Mouse (Mus musculus) liver, embryonic 13.5 days (tissue): ENCODE data around the gene Sh2d7. TPM values are rescaled to one million over a fixed set of nuclear protein-coding genes. Genes with fewer than 3 reads are reported as not detected.

ENCODE experiments used
- ATAC-seq: fragments of 200-750 bp; cut with Nextera tagmentation; 2 replicates; pipeline ENCODE4 v1.8.0; 2017; ENCODE audit warnings: low read depth, mild to moderate bottlenecking, moderate number of reproducible peaks, moderate library complexity
- DNase-seq: peaks from one replicate; pipeline ENCODE4 v3.0.0; 2022
- H3K27ac ChIP-seq: fragments of 300-500 bp; sonication (generic); 2 replicates; pipeline ENCODE4 v1.5.1; 2015; ENCODE audit warnings: moderate library complexity, mild to moderate bottlenecking, inconsistent platforms
- H3K27me3 ChIP-seq: fragments of 300-500 bp; sonication (generic); 2 replicates; pipeline ENCODE4 v1.6.1; 2015; ENCODE audit warnings: mild to moderate bottlenecking, inconsistent platforms
- H3K36me3 ChIP-seq: fragments of 300-500 bp; sonication (generic); 2 replicates; pipeline ENCODE4 v1.6.1; 2015; ENCODE audit warnings: mild to moderate bottlenecking, inconsistent platforms
- H3K4me1 ChIP-seq: fragments of 300-500 bp; sonication (generic); replicated peaks from 2 replicates; pipeline ENCODE4 v1.6.1; 2015; ENCODE audit warnings: inconsistent platforms
- H3K4me2 ChIP-seq: fragments of 300-500 bp; sonication (generic); 2 replicates; pipeline ENCODE4 v1.6.1; 2015; ENCODE audit warnings: inconsistent platforms, mild to moderate bottlenecking, moderate library complexity
- H3K4me3 ChIP-seq: fragments of 300-500 bp; sonication (generic); replicated peaks from 2 replicates; pipeline ENCODE4 v1.5.1; 2015; ENCODE audit warnings: mild to moderate bottlenecking, inconsistent platforms
- H3K9ac ChIP-seq: fragments of 300-500 bp; sonication (generic); 2 replicates; pipeline ENCODE4 v1.6.1; 2015; ENCODE audit warnings: mild to moderate bottlenecking, inconsistent platforms
- H3K9me3 ChIP-seq: fragments of 300-500 bp; sonication (generic); replicated peaks from 2 replicates; pipeline ENCODE4 v1.6.1; 2016; ENCODE audit warnings: inconsistent platforms
- WGBS: fragments of 180-500 bp; shearing (Covaris S2); methylation state at CpG from one replicate; pipeline ENCODE4 v1.1.7; 2015; ENCODE audit not compliant: insufficient replicate concordance; 5-methylcytosine and 5-hydroxymethylcytosine counted together
- polyA plus RNA-seq: library from polyadenylated mRNA; unstranded; fragments of >200 nt; fragmentation: Nextera tagmentation; extraction: Ambion mirVana; gene quantifications from 2 replicates; pipeline ENCODE4 v1.2.1, GENCODE M21; 2015

Sh2d7 gene
- polyA plus RNA-seq, 1 experiment from 2014 or later: not detected

DNA sequence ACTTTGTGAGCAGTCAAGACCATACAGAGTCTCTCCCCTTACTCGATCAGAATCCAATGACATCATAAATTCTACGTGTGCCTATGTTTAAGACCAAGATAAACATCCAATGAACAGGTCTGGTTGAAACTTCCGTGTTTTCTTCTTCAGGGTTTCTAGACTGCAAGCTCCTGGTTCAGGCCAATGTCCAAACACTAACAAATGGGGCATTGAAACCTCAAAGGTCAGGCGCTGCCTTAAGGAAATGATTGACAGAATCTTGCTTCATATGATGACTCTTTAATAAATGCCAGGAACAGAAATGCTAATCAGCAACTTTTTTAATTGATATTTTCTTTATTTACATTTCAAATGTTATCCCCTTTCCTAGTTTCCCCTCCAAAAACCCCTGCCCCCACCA, 18.5 kb upstream of the Sh2d7 start:
- 48% methylated on average over 4 of the region's 4 CpGs for WGBS
- H3K27me3 ChIP-seq: no peaks in the 10 kb centered on the region
- no peak for DNase-seq
- no peak overlapping the region for H3K4me3 ChIP-seq
- no peaks in the 10 kb centered on the region for H3K9me3 ChIP-seq
- H3K4me1 ChIP-seq: no peaks in the 10 kb centered on the region
- no peak for ATAC-seq
- no peak overlapping the region for H3K4me2 ChIP-seq
- no peaks in the 10 kb centered on the region for H3K36me3 ChIP-seq
- no peak overlapping the region for H3K9ac ChIP-seq
- H3K27ac ChIP-seq: no peak overlapping the region

DNA sequence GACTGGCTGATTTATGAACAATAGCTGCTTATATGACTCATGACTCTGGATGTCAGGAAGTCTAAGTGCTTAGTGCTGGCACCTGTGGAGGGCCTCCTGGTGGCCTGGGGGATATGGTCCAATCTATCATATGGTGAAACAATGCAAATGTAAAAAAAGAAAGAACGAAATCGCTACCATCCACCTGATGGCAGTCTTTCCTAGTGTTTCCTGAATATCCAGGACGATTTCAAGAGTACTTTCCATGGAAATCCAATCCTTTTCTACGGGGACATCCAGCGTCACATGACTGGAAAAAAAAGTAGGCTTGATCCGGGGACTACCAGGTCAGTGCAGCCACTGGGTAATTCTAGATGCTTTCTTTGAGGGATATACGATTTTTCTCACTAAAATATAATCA, 11.1 kb upstream of the Sh2d7 start:
- Histone ChIP-seq H3K9me3 (no peaks in the 10 kb centered on the region), H3K27me3 (no peaks in the 10 kb centered on the region), H3K4me1 (no peaks in the 10 kb centered on the region), H3K4me2 (no peak overlapping the region), H3K9ac (no peak overlapping the region), H3K36me3 (no peaks in the 10 kb centered on the region), H3K4me3 (no peak overlapping the region), H3K27ac (no peak overlapping the region)
- 58% methylated on average over 7 of the region's 7 CpGs for WGBS
- no peak for ATAC-seq
- DNase-seq: no peak

DNA sequence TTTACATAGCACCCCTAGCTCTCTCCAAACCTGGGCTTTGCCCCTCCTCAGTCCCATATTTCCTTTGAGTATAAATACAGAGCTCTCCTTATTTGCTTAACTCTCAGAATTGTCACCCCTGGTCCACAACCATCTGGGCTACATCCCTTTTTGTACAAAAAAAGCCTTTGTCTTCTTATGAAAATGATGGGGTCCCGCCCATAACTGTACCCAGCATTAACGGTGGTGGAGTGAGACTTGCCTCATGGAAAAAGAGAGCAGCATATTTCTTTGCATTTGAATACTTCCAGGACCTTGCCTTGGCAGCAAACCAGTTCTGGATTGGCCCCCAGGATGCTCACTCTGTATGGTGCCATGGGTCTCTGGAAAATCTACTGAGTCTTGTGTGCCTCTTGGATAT, 8.8 kb upstream of the Sh2d7 start:
- 59% methylated on average over 2 of the region's 2 CpGs for WGBS
- Histone ChIP-seq H3K9me3 (no peaks in the 10 kb centered on the region), H3K9ac (no peak overlapping the region), H3K27ac (no peak overlapping the region), H3K27me3 (no peaks in the 10 kb centered on the region), H3K4me1 (no peaks in the 10 kb centered on the region), H3K36me3 (no peaks in the 10 kb centered on the region), H3K4me3 (no peak overlapping the region), H3K4me2 (no peak overlapping the region)
- DNase-seq: no peak
- no peak for ATAC-seq

DNA sequence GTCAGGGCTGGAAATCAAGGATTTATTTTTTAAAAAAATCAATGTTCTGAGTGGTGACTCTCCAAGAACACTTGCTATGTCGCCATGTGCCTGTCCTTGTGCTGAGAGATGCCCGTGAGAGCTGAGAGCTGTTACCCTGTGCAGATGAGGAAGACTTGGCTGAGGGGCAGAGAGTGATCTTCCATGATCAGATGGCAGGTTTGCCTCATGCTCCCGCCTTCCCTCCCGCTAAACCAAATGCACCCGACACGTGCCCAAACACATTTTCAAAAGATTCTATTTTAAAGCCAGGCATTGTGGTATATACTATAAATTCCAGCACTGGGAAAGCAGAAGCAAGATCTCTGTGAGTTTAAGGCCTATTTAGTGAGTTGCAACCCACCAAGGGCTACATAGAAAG, 7.9 kb upstream of the Sh2d7 start:
- Histone ChIP-seq H3K4me3 (no peak overlapping the region), H3K4me1 (no peaks in the 10 kb centered on the region), H3K9ac (no peak overlapping the region), H3K27ac (no peak overlapping the region), H3K36me3 (no peaks in the 10 kb centered on the region), H3K4me2 (no peak overlapping the region), H3K9me3 (no peaks in the 10 kb centered on the region), H3K27me3 (no peaks in the 10 kb centered on the region)
- no peak for DNase-seq
- ATAC-seq: no peak
- 67% methylated on average over 6 of the region's 6 CpGs for WGBS

DNA sequence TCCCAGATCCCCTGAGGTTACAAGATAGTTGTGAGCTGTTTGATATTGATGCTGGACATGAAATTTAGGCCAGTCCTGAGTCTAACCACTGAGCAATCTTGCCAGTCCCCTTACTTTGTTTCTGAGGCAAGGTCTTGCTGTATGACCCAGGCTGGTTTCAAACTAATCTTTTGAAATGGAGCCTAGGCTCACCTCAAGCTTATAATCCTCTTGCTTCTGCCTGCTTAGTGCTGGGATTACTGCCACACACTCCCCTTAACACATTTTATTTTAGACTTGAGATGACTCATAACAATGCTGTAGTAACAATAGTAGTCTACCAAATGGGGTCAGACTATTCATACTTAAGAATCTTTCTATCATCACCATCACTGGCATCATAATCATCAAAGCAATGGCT, 7.4 kb upstream of the Sh2d7 start:
- H3K4me3 ChIP-seq: no peak overlapping the region
- H3K27ac ChIP-seq: no peak overlapping the region
- no peaks in the 10 kb centered on the region for H3K36me3 ChIP-seq
- no peak overlapping the region for H3K9ac ChIP-seq
- no peak for ATAC-seq
- no peaks in the 10 kb centered on the region for H3K27me3 ChIP-seq
- H3K4me2 ChIP-seq: no peak overlapping the region
- no peaks in the 10 kb centered on the region for H3K4me1 ChIP-seq
- DNase-seq: no peak
- H3K9me3 ChIP-seq: no peaks in the 10 kb centered on the region

DNA sequence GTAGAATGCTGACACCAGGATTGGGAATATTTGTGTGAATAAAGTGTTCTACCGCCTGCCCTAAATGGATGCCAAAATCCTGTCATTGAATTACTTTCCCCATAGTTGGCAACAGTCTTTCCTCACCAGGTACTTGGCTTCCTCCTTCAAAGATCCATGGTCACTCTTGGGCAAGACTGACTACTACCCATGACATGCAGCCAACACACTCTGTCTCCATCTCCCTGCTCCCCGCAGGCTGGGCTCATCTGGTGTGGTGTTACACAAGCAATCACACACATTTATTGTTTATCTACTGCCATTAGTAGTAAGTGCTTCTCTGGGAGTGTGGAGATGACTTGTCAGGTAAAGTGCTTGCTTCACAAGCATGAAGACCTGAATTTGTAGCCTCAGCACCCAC, 5.9 kb upstream of the Sh2d7 start:
- Histone ChIP-seq H3K4me2 (no peak overlapping the region), H3K27ac (no peak overlapping the region), H3K9ac (no peak overlapping the region), H3K27me3 (no peaks in the 10 kb centered on the region), H3K4me1 (no peaks in the 10 kb centered on the region), H3K36me3 (no peaks in the 10 kb centered on the region), H3K4me3 (no peak overlapping the region), H3K9me3 (no peaks in the 10 kb centered on the region)
- no peak for ATAC-seq
- WGBS: 75% methylated on average over 2 of the region's 2 CpGs
- no peak for DNase-seq

DNA sequence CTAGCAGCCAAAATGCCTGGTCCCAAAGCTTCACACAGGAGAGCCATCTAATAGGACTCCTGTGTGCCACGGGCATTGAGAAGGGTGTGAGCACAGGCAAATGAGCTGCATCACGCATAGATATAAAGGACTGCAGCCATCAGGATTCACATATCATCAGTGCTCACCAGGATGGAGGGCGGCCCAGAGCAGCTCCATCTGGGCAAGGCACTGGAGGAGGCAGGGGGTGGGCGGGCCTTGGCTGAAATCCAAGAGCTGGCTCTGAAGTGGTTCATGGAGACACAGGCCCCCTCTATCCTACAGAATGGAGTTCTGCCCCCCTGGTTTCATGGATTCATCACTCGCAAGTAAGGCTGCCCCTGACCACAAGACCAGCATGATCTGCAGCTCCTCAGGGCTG, 4.8 kb upstream of the Sh2d7 start:
- Histone ChIP-seq H3K9me3 (no peaks in the 10 kb centered on the region), H3K36me3 (no peaks in the 10 kb centered on the region), H3K9ac (no peak overlapping the region), H3K27ac (no peak overlapping the region), H3K4me2 (no peak overlapping the region), H3K27me3 (no peaks in the 10 kb centered on the region), H3K4me1 (no peaks in the 10 kb centered on the region), H3K4me3 (no peak overlapping the region)
- 52% methylated on average over 5 of the region's 5 CpGs for WGBS
- ATAC-seq (no peak), DNase-seq (no peak)

DNA sequence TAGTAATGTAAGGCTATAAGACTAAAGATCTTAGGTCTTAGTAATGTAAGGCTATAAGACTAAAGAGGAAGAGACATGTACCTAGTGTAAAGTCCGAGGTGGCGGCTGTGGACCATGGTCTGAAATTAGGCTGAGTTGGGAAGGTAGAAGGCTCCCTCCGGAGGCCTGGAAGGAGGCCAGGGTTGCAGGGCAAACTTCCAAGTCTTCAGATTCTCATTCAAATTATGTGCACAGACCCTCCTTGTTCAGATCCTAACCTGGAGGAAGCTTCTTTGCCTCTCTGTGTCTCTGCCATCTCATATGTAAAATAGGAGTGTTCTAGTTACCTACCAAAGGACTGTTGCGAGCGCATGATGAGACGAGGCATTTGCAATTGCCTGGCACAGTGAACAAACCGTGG, 2.5 kb upstream of the Sh2d7 start:
- Histone ChIP-seq H3K36me3 (no peaks in the 10 kb centered on the region), H3K9me3 (no peaks in the 10 kb centered on the region), H3K4me1 (no peaks in the 10 kb centered on the region), H3K9ac (no peak overlapping the region), H3K4me3 (no peak overlapping the region), H3K4me2 (no peak overlapping the region), H3K27ac (no peak overlapping the region), H3K27me3 (no peaks in the 10 kb centered on the region)
- WGBS: 71% methylated on average over 7 of the region's 7 CpGs
- ATAC-seq: no peak
- DNase-seq: no peak

DNA sequence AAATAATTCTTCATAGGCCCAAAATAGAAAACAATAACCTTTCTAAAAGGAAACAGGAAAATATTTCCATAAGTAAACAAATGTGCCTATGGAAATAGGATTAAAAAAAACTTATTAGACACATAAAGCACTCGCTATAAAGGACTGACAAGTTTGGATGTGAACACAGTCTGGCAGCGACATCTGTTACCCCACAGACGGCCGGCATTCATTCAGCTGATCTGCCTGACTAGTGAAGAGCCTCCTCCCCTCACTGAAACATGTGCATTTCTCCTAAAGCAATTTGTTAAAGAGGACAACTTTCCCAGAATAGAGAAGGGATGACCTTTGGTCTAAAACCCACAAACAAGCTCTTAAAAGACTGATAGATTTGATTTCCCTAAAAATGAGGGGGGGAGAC, 1.8 kb upstream of the Sh2d7 start:
- WGBS: 68% methylated on average over 4 of the region's 4 CpGs
- H3K4me1 ChIP-seq: no peaks in the 10 kb centered on the region
- no peak overlapping the region for H3K9ac ChIP-seq
- no peaks in the 10 kb centered on the region for H3K36me3 ChIP-seq
- no peak overlapping the region for H3K4me2 ChIP-seq
- H3K27ac ChIP-seq: no peak overlapping the region
- H3K27me3 ChIP-seq: no peaks in the 10 kb centered on the region
- ATAC-seq (no peak), DNase-seq (no peak)
- no peak overlapping the region for H3K4me3 ChIP-seq
- H3K9me3 ChIP-seq: no peaks in the 10 kb centered on the region

DNA sequence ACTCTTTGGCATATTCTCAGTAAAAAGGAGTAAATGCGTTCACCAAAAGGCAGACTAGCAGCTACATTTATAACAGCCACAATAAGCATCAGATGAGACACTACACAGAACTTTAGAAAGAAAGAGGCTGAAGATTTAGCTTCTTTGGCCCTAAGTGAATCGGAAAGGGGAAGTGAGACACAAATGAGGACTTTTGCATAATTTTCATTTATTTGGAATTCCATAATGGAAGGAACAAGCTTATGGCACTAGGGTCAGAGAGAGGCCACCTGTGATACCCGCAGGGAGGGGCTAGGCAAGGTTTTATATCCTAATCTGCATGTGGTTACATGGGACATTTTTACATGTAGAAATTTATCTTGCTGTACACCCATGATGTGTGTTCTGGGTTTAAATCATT, 1.3 kb upstream of the Sh2d7 start:
- Histone ChIP-seq H3K9ac (no peak overlapping the region), H3K27me3 (no peaks in the 10 kb centered on the region), H3K9me3 (no peaks in the 10 kb centered on the region), H3K4me2 (no peak overlapping the region), H3K4me3 (no peak overlapping the region), H3K27ac (no peak overlapping the region), H3K4me1 (no peaks in the 10 kb centered on the region), H3K36me3 (no peaks in the 10 kb centered on the region)
- WGBS: 65% methylated on average over 3 of the region's 3 CpGs
- DNase-seq (no peak), ATAC-seq (no peak)

DNA sequence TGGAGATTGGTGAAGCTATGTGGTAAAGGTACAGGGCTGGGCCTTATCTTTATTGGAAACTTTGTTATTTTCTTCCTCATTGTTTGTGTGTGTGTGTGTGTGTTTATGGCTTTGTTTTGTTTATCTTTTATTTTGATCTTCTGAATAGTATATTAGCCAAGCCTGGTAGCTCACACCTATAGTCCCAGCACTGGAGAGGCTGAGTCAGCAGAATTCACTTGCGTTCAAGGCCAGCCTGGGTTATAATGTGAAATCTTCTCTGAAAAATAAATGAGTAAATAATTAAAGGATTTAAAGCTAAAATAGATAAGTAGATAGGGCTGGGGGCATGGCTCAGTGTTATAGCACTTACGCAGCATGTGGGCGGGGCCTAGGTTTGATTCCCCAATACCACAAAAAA, 540 bp upstream of the Sh2d7 start:
- Histone ChIP-seq H3K4me2 (no peak overlapping the region), H3K27me3 (no peaks in the 10 kb centered on the region), H3K9ac (no peak overlapping the region), H3K36me3 (no peaks in the 10 kb centered on the region), H3K4me3 (no peak overlapping the region), H3K9me3 (no peaks in the 10 kb centered on the region), H3K27ac (no peak overlapping the region), H3K4me1 (no peaks in the 10 kb centered on the region)
- ATAC-seq: no peak
- DNase-seq: no peak
- WGBS: 92% methylated on average over 3 of the region's 3 CpGs

DNA sequence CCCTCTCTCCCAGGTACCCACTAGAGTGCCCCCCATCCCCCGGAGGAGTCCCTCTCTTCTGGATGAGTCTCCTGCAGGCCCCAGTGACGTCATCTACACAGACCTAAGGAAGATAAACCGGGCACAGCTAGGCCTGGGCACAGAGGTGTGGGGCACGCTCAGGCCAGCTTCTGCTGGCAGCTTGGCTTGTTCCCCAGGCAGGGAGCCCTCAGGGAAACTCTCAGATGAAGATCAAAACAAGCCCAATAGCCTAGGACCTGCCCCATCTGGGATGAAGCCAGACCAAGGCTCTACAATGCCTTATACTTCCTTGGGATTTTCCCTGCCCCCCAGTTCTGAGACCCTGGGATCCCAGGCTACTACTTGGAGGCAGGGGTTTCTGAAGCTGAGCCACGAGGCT, 2.0 kb downstream of the Sh2d7 start:
- whole genome bisulfite sequencing: 48% methylated on average over 5 of the region's 5 CpGs
- H3K4me2 ChIP-seq: no peak overlapping the region
- H3K36me3 ChIP-seq: no peaks in the 10 kb centered on the region
- no peak for DNase-seq
- H3K9ac ChIP-seq: no peak overlapping the region
- no peaks in the 10 kb centered on the region for H3K9me3 ChIP-seq
- no peaks in the 10 kb centered on the region for H3K4me1 ChIP-seq
- no peak overlapping the region for H3K27ac ChIP-seq
- H3K27me3 ChIP-seq: no peaks in the 10 kb centered on the region
- no peak for ATAC-seq
- H3K4me3 ChIP-seq: no peak overlapping the region
